ENCODE assay signal across 18 mouse cellular contexts in the genomic region with DNA sequence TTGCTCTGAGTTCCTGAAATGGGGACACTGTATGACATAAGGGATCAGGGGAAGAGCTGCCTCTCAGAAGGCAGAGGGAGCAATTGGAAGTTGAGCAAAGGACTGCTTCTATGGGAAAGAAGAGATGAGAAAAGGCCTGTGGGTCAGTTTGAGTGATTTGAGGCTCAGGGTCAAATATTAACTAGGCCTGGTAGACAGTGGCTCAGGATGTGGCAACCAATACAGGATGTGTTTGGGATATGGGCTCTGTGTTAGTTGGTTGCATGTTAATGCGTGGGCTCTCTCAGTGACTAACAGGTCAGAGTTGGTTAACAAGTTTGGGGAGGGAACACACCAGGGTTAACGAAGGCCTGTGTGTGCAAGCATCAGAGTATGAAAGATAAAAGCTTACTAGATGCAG.
DNase-seq lines count a peak whose midpoint lies in the region; ATAC-seq lines count a peak whose summit lies in the region.
"Had no signal": no experiment of that assay in that cellular context is flagged by ENCODE, and none has a peak within 500 bp of the region (broad histone marks: within the 10 kb centered on the region; RNA-seq: fewer than 3 reads in every experiment).

No protein-coding gene starts in this region.

- H3K9me3 ChIP-seq in liver, embryonic 13.5 days (replicated peaks): no peaks in the 10 kb centered on the region
- no peaks in the 10 kb centered on the region for H3K9me3 ChIP-seq in liver, embryonic 11.5 days (ENCODE audit: control insufficient read depth, low read length)
- no peaks in the 10 kb centered on the region for H3K9me3 ChIP-seq in kidney, embryonic 15.5 days (replicated peaks)
- no peaks in the 10 kb centered on the region for H3K9me3 ChIP-seq in liver, embryonic 16.5 days (replicated peaks; ENCODE audit: control insufficient read depth, low read length)
- H3K9me3 ChIP-seq in heart, embryonic 11.5 days (replicated peaks; ENCODE audit: control insufficient read depth, low read length): no peaks in the 10 kb centered on the region
- H3K9me3 ChIP-seq: forebrain, embryonic 15.5 days; hindbrain, embryonic 13.5 days had no signal

- H3K36me3 ChIP-seq in liver, embryonic 13.5 days: no peaks in the 10 kb centered on the region
- no peaks in the 10 kb centered on the region for H3K36me3 ChIP-seq in liver, embryonic 11.5 days (ENCODE audit: control insufficient read depth, insufficient read depth, low read length)
- no peaks in the 10 kb centered on the region for H3K36me3 ChIP-seq in kidney, embryonic 15.5 days
- H3K36me3 ChIP-seq in liver, embryonic 16.5 days (ENCODE audit: control insufficient read depth, insufficient read depth): no peaks in the 10 kb centered on the region
- H3K36me3 ChIP-seq in heart, embryonic 11.5 days (ENCODE audit: control insufficient read depth, insufficient read depth, low read length): no peaks in the 10 kb centered on the region
- H3K36me3 ChIP-seq: forebrain, embryonic 15.5 days; hindbrain, embryonic 13.5 days had no signal

- H3K27ac ChIP-seq in liver, embryonic 13.5 days: no peak overlapping the region
- no peak overlapping the region for H3K27ac ChIP-seq in liver, embryonic 11.5 days (ENCODE audit: low read depth, low read length)
- H3K27ac ChIP-seq in kidney, embryonic 15.5 days: no peak overlapping the region
- H3K27ac ChIP-seq in liver, embryonic 16.5 days (ENCODE audit: low read length): no peak overlapping the region
- no peak overlapping the region for H3K27ac ChIP-seq in heart, embryonic 11.5 days (ENCODE audit: low read depth, low read length)
- H3K27ac ChIP-seq: forebrain, embryonic 15.5 days; hindbrain, embryonic 13.5 days had no signal

- 43% methylated on average over 2 of the region's 2 CpGs for WGBS in liver, embryonic 13.5 days (ENCODE audit: insufficient replicate concordance)
- WGBS in liver, embryonic 11.5 days: 72% methylated on average over 2 of the region's 2 CpGs
- 75% methylated on average over 2 of the region's 2 CpGs for WGBS in kidney, embryonic 15.5 days
- WGBS in liver, embryonic 16.5 days (ENCODE audit: insufficient replicate concordance): 42% methylated on average over 2 of the region's 2 CpGs
- 67% methylated on average over 2 of the region's 2 CpGs for WGBS in heart, embryonic 11.5 days (ENCODE audit: insufficient replicate concordance)

- 0 out of 2 replicates have a peak, but pooled peaks have one; percentile 10 for ATAC-seq in liver, embryonic 13.5 days (ENCODE audit: low read depth)
- ATAC-seq in liver, embryonic 11.5 days (replicated peaks; ENCODE audit: low FRiP score): no peak
- ATAC-seq in kidney, embryonic 15.5 days (replicated peaks; ENCODE audit: low FRiP score): peak; percentile 36; the same call in 1 of the 2 replicates
- ATAC-seq in liver, embryonic 16.5 days (ENCODE audit: low read depth): peak; percentile 64
- no peak for ATAC-seq in heart, embryonic 11.5 days (replicated peaks; ENCODE audit: insufficient number of reproducible peaks, low FRiP score, low TSS enrichment)
- ATAC-seq: forebrain, embryonic 15.5 days had no signal

- H3K4me2 ChIP-seq in liver, embryonic 13.5 days: no peak overlapping the region
- no peak overlapping the region for H3K4me2 ChIP-seq in liver, embryonic 11.5 days
- H3K4me2 ChIP-seq in kidney, embryonic 15.5 days: no peak overlapping the region
- no peak overlapping the region for H3K4me2 ChIP-seq in liver, embryonic 16.5 days (ENCODE audit: low read depth, low read length)
- no peak overlapping the region for H3K4me2 ChIP-seq in heart, embryonic 11.5 days
- H3K4me2 ChIP-seq: forebrain, embryonic 15.5 days; hindbrain, embryonic 13.5 days had no signal

- no peaks in the 10 kb centered on the region; the same call in 1 of the 2 replicates for H3K4me1 ChIP-seq in liver, embryonic 13.5 days (replicated peaks)
- H3K4me1 ChIP-seq in liver, embryonic 11.5 days (replicated peaks; ENCODE audit: control insufficient read depth, insufficient read depth, low read length): peaks cover 5% of the 10 kb centered on the region
- H3K4me1 ChIP-seq in kidney, embryonic 15.5 days: peaks cover 11% of the 10 kb centered on the region
- H3K4me1 ChIP-seq in liver, embryonic 16.5 days (ENCODE audit: control insufficient read depth, low read depth, low read length): no peaks in the 10 kb centered on the region; the same call in 1 of the 2 replicates
- peaks cover 8% of the 10 kb centered on the region for H3K4me1 ChIP-seq in heart, embryonic 11.5 days (ENCODE audit: control insufficient read depth, insufficient read depth, low read length)
- H3K4me1 ChIP-seq: forebrain, embryonic 15.5 days; hindbrain, embryonic 13.5 days had no signal

- no peaks in the 10 kb centered on the region for H3K27me3 ChIP-seq in liver, embryonic 13.5 days
- H3K27me3 ChIP-seq in liver, embryonic 11.5 days (replicated peaks; ENCODE audit: control insufficient read depth, insufficient read depth, low read length): no peaks in the 10 kb centered on the region
- H3K27me3 ChIP-seq in kidney, embryonic 15.5 days: no peaks in the 10 kb centered on the region
- H3K27me3 ChIP-seq in liver, embryonic 16.5 days (ENCODE audit: control insufficient read depth, insufficient read depth, low read depth, low read length): no peaks in the 10 kb centered on the region
- no peaks in the 10 kb centered on the region for H3K27me3 ChIP-seq in heart, embryonic 11.5 days (ENCODE audit: control insufficient read depth, insufficient read depth, low read length)
- H3K27me3 ChIP-seq: CH12.LX; forebrain, embryonic 15.5 days; hindbrain, embryonic 13.5 days had no signal

- no peak overlapping the region for H3K4me3 ChIP-seq in liver, embryonic 13.5 days (replicated peaks)
- H3K4me3 ChIP-seq in liver, embryonic 11.5 days (ENCODE audit: low read depth, low read length): no peak overlapping the region
- no peak overlapping the region for H3K4me3 ChIP-seq in kidney, embryonic 15.5 days (replicated peaks)
- no peak overlapping the region for H3K4me3 ChIP-seq in liver, embryonic 16.5 days (ENCODE audit: low read depth, low read length)
- H3K4me3 ChIP-seq in heart, embryonic 11.5 days (ENCODE audit: low read depth, low read length): no peak overlapping the region
- H3K4me3 ChIP-seq: forebrain, embryonic 15.5 days; hindbrain, embryonic 13.5 days had no signal

- H3K9ac ChIP-seq in liver, embryonic 13.5 days: no peak overlapping the region
- H3K9ac ChIP-seq in liver, embryonic 11.5 days (ENCODE audit: low read depth, low read length): no peak overlapping the region
- H3K9ac ChIP-seq in kidney, embryonic 15.5 days: no peak overlapping the region
- no peak overlapping the region for H3K9ac ChIP-seq in liver, embryonic 16.5 days (ENCODE audit: low read depth, low read length)
- H3K9ac ChIP-seq in heart, embryonic 11.5 days (ENCODE audit: low read depth, low read length): no peak overlapping the region
- H3K9ac ChIP-seq: forebrain, embryonic 15.5 days; hindbrain, embryonic 13.5 days had no signal

- peak; percentile 27 for DNase-seq in kidney, adult 18-20 months
- DNase-seq in kidney, adult 9 months: no peak
- no peak for DNase-seq in liver, embryonic 13.5 days
- no peak for DNase-seq in liver, embryonic 11.5 days (ENCODE audit: low spot score)
- DNase-seq in lung, postnatal 14 days: no peak
- DNase-seq: adrenal gland, adult 2 months; adrenal gland, postnatal 25 days; cerebellum, adult 18-20 months; cerebellum, adult 9-11 months; cerebellum, postnatal 36 days; gastrocnemius, postnatal 36 days; heart, postnatal 10 days had no signal

Comparison
In these comparisons a context has a peak if more than half of its experiments do, and no peak if none do; other contexts are left out.
1. ATAC-seq: peak in liver, embryonic 13.5 days (single experiment), kidney, embryonic 15.5 days (single experiment) and liver, embryonic 16.5 days (single experiment); none in liver, embryonic 11.5 days (single experiment) and heart, embryonic 11.5 days (single experiment).